Mouse (Mus musculus): Measurements from ENCODE around the gene Aqp3.

The Aqp3 gene

GRCm38 (mm10) chr4:41097871-41098576, at the start of gene Aqp3:
Gene Aqp3, minus strand, starts transcription at chr4:41098183.
- no peak for DNase-seq (ENCODE audit: low spot score in 2 of 2)

GRCm38 (mm10) chr4:41142601-41143000, 44.6 kb upstream of the Aqp3 start:
- no peak for DNase-seq (ENCODE audit: low spot score in 2 of 2)

- no peak for DNase-seq (ENCODE audit: low spot score in 2 of 2)
Measured at GRCm38 (mm10) chr4:41140174-41140875, 42.3 kb upstream of the Aqp3 start.

GRCm38 (mm10) chr4:41136811-41137210, 38.8 kb upstream of the Aqp3 start:
- DNase-seq (ENCODE audit: low spot score in 2 of 2) = no peak

GRCm38 (mm10) chr4:41136454-41136805, 38.4 kb upstream of the Aqp3 start:
- no peak for DNase-seq (ENCODE audit: low spot score in 2 of 2)

GRCm38 (mm10) chr4:41135711-41136453, 37.9 kb upstream of the Aqp3 start, which contains the start of gene Ube2r2:
Gene Ube2r2, plus strand, starts transcription at chr4:41135743.
- peak; percentile 20 to 43 for DNase-seq (ENCODE audit: low spot score in 2 of 2)

- DNase-seq (ENCODE audit: low spot score in 2 of 2) = peak; percentile 44 to 56
Measured at GRCm38 (mm10) chr4:41134935-41135710, 37.1 kb upstream of the Aqp3 start.

GRCm38 (mm10) chr4:41133529-41134291, 35.7 kb upstream of the Aqp3 start:
- no peak for DNase-seq (ENCODE audit: low spot score in 2 of 2)

- no peak for DNase-seq (ENCODE audit: low spot score in 2 of 2)
Measured at GRCm38 (mm10) chr4:41132471-41132870, 34.5 kb upstream of the Aqp3 start.

GRCm38 (mm10) chr4:41129836-41130235, 31.9 kb upstream of the Aqp3 start:
- no peak for DNase-seq (ENCODE audit: low spot score in 2 of 2)

- no peak for DNase-seq (ENCODE audit: low spot score in 2 of 2)
Measured at GRCm38 (mm10) chr4:41129406-41129805, 31.4 kb upstream of the Aqp3 start.

GRCm38 (mm10) chr4:41124180-41124951, 26.4 kb upstream of the Aqp3 start, which contains the start of gene Nol6:
Gene Nol6, minus strand, starts transcription at chr4:41124455.
- DNase-seq (ENCODE audit: low spot score in 2 of 2) = peak; percentile 94 to 96

- DNase-seq (ENCODE audit: low spot score in 2 of 2) = peak; percentile 43 to 55
Measured at GRCm38 (mm10) chr4:41118706-41119292, 20.8 kb upstream of the Aqp3 start.

GRCm38 (mm10) chr4:41116817-41117216, 18.8 kb upstream of the Aqp3 start:
- no peak for DNase-seq (ENCODE audit: low spot score in 2 of 2)

GRCm38 (mm10) chr4:41115793-41116192, 17.8 kb upstream of the Aqp3 start:
- no peak for DNase-seq (ENCODE audit: low spot score in 2 of 2)

GRCm38 (mm10) chr4:41115074-41115473, 17.1 kb upstream of the Aqp3 start:
- no peak for DNase-seq (ENCODE audit: low spot score in 2 of 2)

- no peak for DNase-seq (ENCODE audit: low spot score in 2 of 2)
Measured at GRCm38 (mm10) chr4:41114358-41115070, 16.5 kb upstream of the Aqp3 start.

GRCm38 (mm10) chr4:41108717-41109425, 10.9 kb upstream of the Aqp3 start:
- no peak for DNase-seq (ENCODE audit: low spot score in 2 of 2)

Measured in frontal cortex, postnatal 25 days (tissue).